In genomic region chr11:50323843-50324242, GRCm38 (mm10) we compare ENCODE assay signal across 8 mouse cellular contexts. TPM values are rescaled to one million over a fixed set of nuclear protein-coding genes. Genes with fewer than 3 reads are reported as not detected.
DNase-seq lines count a peak whose midpoint lies in the region; ATAC-seq and TF ChIP-seq lines count a peak whose summit lies in the region.

No protein-coding gene starts in this region.

- ATAC-seq in limb, embryonic 13.5 days (ENCODE audit: low FRiP score, low read depth) = no peak
- ATAC-seq in neural tube, embryonic 15.5 days (ENCODE audit: low FRiP score) = no peak
- ATAC-seq in frontal cortex, adult (ENCODE audit: low TSS enrichment) = no peak

- DNase-seq in left cerebral cortex, adult 2 months (ENCODE audit: extremely low spot score in 1 of 2, low spot score in 2 of 2) = no peak
- DNase-seq in left cerebral cortex, postnatal 14 days (ENCODE audit: low spot score in 2 of 2) = no peak
- DNase-seq in layer of hippocampus, postnatal 14 days (ENCODE audit: low spot score in 2 of 2) = no peak
- no peak for DNase-seq in layer of hippocampus, postnatal 10 days (ENCODE audit: low spot score in 2 of 2)

- peak overlapping the region; percentile 97 for H3K9ac ChIP-seq in limb, embryonic 13.5 days
- H3K9ac ChIP-seq in neural tube, embryonic 15.5 days (replicated peaks) = peak overlapping the region; percentile 90

- peaks cover 71% of the 10 kb centered on the region for H3K4me1 ChIP-seq in erythroblast, embryonic 14.5 days (ENCODE audit: control insufficient read depth)
- H3K4me1 ChIP-seq in limb, embryonic 13.5 days = peaks cover 34% of the 10 kb centered on the region
- peaks cover 37% of the 10 kb centered on the region for H3K4me1 ChIP-seq in neural tube, embryonic 15.5 days

- WGBS in limb, embryonic 13.5 days = 36% methylated on average over 1 of the region's 1 CpGs
- WGBS in neural tube, embryonic 15.5 days = 44% methylated on average over 1 of the region's 1 CpGs

- no peak for TF ChIP-seq CTCF in left cerebral cortex, adult 2 months (IDR thresholded peaks at IDR 0.05)

- peaks cover 37% of the 10 kb centered on the region for H3K36me3 ChIP-seq in erythroblast, embryonic 14.5 days (ENCODE audit: control insufficient read depth)
- peaks cover 14% of the 10 kb centered on the region for H3K36me3 ChIP-seq in limb, embryonic 13.5 days
- peaks cover 4% of the 10 kb centered on the region; the same call in 1 of the 2 replicates for H3K36me3 ChIP-seq in neural tube, embryonic 15.5 days

- no peaks in the 10 kb centered on the region for H3K9me3 ChIP-seq in erythroblast, embryonic 14.5 days (ENCODE audit: control insufficient read depth, low read length)
- H3K9me3 ChIP-seq in limb, embryonic 13.5 days = no peaks in the 10 kb centered on the region
- no peaks in the 10 kb centered on the region for H3K9me3 ChIP-seq in neural tube, embryonic 15.5 days (replicated peaks)

- peak overlapping the region; percentile 77; the same call in 1 of the 2 replicates for H3K4me3 ChIP-seq in left cerebral cortex, adult 2 months
- H3K4me3 ChIP-seq in erythroblast, embryonic 14.5 days (replicated peaks) = peak overlapping the region; percentile 97
- H3K4me3 ChIP-seq in limb, embryonic 13.5 days = peak overlapping the region; percentile 94
- peak overlapping the region; percentile 99 for H3K4me3 ChIP-seq in neural tube, embryonic 15.5 days (replicated peaks)

- peak overlapping the region; percentile 83 for H3K4me2 ChIP-seq in limb, embryonic 13.5 days (replicated peaks)
- peak overlapping the region; percentile 75 for H3K4me2 ChIP-seq in neural tube, embryonic 15.5 days

- intact Hi-C loops in left cerebral cortex, adult 2 months (cut with DNase I) = loop anchor here (2.0 kb wide), 2 partner anchors 31 to 41 kb away; partner anchors contain the start of gene Maml1
- intact Hi-C loops in left cerebral cortex, postnatal 14 days (cut with DNase I) = no loop called here

- no peaks in the 10 kb centered on the region for H3K27me3 ChIP-seq in erythroblast, embryonic 14.5 days (ENCODE audit: control insufficient read depth)
- H3K27me3 ChIP-seq in limb, embryonic 13.5 days = no peaks in the 10 kb centered on the region
- H3K27me3 ChIP-seq in neural tube, embryonic 15.5 days (replicated peaks) = no peaks in the 10 kb centered on the region

- H3K27ac ChIP-seq in left cerebral cortex, adult 2 months = no peak overlapping the region
- no peak overlapping the region for H3K27ac ChIP-seq in limb, embryonic 13.5 days
- H3K27ac ChIP-seq in neural tube, embryonic 15.5 days (replicated peaks) = no peak overlapping the region

RNA-seq across cellular contexts. Expression of gene Canx, which starts 1.6 kb away (rescaled TPM):
- 100 to 1,000 TPM; 387 to 418 TPM for total RNA-seq in left cerebral cortex, adult 2 months (2021)
- 100 to 1,000 TPM; 404 to 407 TPM for total RNA-seq in left cerebral cortex, postnatal 14 days (2021)
- 3.1 and 8.5 TPM in 2 replicates for polyA plus RNA-seq in erythroblast, embryonic 14.5 days (2012)
- 311 and 331 TPM in 2 replicates for polyA plus RNA-seq in limb, embryonic 13.5 days (2015; fragmentation: Nextera tagmentation; extraction: Ambion mirVana)
- 289 and 305 TPM in 2 replicates for polyA plus RNA-seq in neural tube, embryonic 15.5 days (2015; fragmentation: Nextera tagmentation; extraction: Ambion mirVana)
- total RNA-seq in layer of hippocampus, postnatal 14 days (2021) = 100 to 1,000 TPM; 424 to 458 TPM
- total RNA-seq in layer of hippocampus, postnatal 10 days (2021) = 100 to 1,000 TPM; 413 to 414 TPM

RNA-seq across cellular contexts. Expression of gene Cby3, which starts 30.4 kb away (rescaled TPM):
- not detected for total RNA-seq in left cerebral cortex, adult 2 months (2021)
- not detected for total RNA-seq in left cerebral cortex, postnatal 14 days (2021)
- not detected in 2 replicates for polyA plus RNA-seq in erythroblast, embryonic 14.5 days (2012)
- polyA plus RNA-seq in limb, embryonic 13.5 days (2015; fragmentation: Nextera tagmentation; extraction: Ambion mirVana) = 0.38 and 0.79 TPM in 2 replicates
- polyA plus RNA-seq in neural tube, embryonic 15.5 days (2015; fragmentation: Nextera tagmentation; extraction: Ambion mirVana) = 0.55 and 1.8 TPM in 2 replicates
- not detected for total RNA-seq in layer of hippocampus, postnatal 14 days (2021)
- not detected for total RNA-seq in layer of hippocampus, postnatal 10 days (2021)

RNA-seq across cellular contexts. Expression of gene Maml1, which starts 31.7 kb away (rescaled TPM):
- total RNA-seq in left cerebral cortex, adult 2 months (2021) = 10 to 100 TPM; 11.1 to 11.5 TPM
- 1 to 10 TPM; 8.8 to 8.9 TPM for total RNA-seq in left cerebral cortex, postnatal 14 days (2021)
- polyA plus RNA-seq in erythroblast, embryonic 14.5 days (2012) = 0.47 and 0.68 TPM in 2 replicates
- polyA plus RNA-seq in limb, embryonic 13.5 days (2015; fragmentation: Nextera tagmentation; extraction: Ambion mirVana) = 7.5 and 8.1 TPM in 2 replicates
- polyA plus RNA-seq in neural tube, embryonic 15.5 days (2015; fragmentation: Nextera tagmentation; extraction: Ambion mirVana) = 2.5 and 2.6 TPM in 2 replicates
- 10 to 100 TPM in 1 of 2 experiments, 1 to 10 TPM in 1; 9.6 to 10.5 TPM for total RNA-seq in layer of hippocampus, postnatal 14 days (2021)
- total RNA-seq in layer of hippocampus, postnatal 10 days (2021) = 10 to 100 TPM in 1 of 2 experiments, 1 to 10 TPM in 1; 9.5 to 10.1 TPM

RNA-seq across cellular contexts. Expression of gene Hnrnph1, which starts 52.9 kb away (rescaled TPM):
- 100 to 1,000 TPM; 272 to 274 TPM for total RNA-seq in left cerebral cortex, adult 2 months (2021)
- total RNA-seq in left cerebral cortex, postnatal 14 days (2021) = 100 to 1,000 TPM; 201 to 225 TPM
- polyA plus RNA-seq in erythroblast, embryonic 14.5 days (2012) = 12.6 and 16.1 TPM in 2 replicates
- 572 and 577 TPM in 2 replicates for polyA plus RNA-seq in limb, embryonic 13.5 days (2015; fragmentation: Nextera tagmentation; extraction: Ambion mirVana)
- 390 and 401 TPM in 2 replicates for polyA plus RNA-seq in neural tube, embryonic 15.5 days (2015; fragmentation: Nextera tagmentation; extraction: Ambion mirVana)
- total RNA-seq in layer of hippocampus, postnatal 14 days (2021) = 100 to 1,000 TPM; 235 to 246 TPM
- total RNA-seq in layer of hippocampus, postnatal 10 days (2021) = 100 to 1,000 TPM; 321 to 338 TPM
